Mouse (Mus musculus) cerebellum, adult 2 months (tissue): ENCODE measurements around the gene Tgoln1.

Experiments used
- CTCF ChIP-seq: fragments of 200-500 bp; IDR thresholded peaks from 2 replicates; pipeline ENCODE4 v1.5.1; 2011; ENCODE audit warnings: low read depth, mild to moderate bottlenecking, control low read depth, low read length, moderate library complexity, borderline replicate concordance; ENCODE audit not compliant: insufficient read depth
- POLR2A ChIP-seq: fragments of 200-500 bp; IDR thresholded peaks from 2 replicates; pipeline ENCODE4 v1.6.1; 2011; ENCODE audit warnings: low read length, control low read depth, borderline replicate concordance; ENCODE audit not compliant: insufficient read depth

DNA sequence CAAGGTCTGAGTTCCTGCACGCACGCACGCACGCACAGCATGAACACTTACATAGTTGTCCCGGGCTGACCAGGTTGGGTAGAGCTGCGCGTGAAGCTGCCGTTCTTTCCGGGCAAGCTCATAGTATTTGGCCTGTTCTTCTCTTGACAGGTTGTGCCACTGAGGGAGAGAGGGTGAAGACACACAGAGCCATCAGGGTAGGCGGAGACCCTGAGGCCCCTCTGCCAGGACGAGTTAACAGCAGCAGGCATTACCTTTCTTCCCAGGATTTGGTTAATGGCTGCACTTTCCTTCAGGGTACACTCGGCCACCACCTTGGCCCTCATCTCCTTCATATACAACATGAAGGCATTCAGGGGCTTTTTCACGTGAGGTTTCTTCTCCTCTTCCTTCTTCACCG, 14.2 kb upstream of the Tgoln1 start:
- no peak for TF ChIP-seq CTCF
- TF ChIP-seq POLR2A: no peak
